Mouse (Mus musculus): ENCODE measurements at regions not wholly inside any gene's neighbourhood (a gene's known extent, or its start where the extent isn't known, plus 50 kb on each side); places are given as distances from the start of the nearest gene placed in this dataset.

DNA sequence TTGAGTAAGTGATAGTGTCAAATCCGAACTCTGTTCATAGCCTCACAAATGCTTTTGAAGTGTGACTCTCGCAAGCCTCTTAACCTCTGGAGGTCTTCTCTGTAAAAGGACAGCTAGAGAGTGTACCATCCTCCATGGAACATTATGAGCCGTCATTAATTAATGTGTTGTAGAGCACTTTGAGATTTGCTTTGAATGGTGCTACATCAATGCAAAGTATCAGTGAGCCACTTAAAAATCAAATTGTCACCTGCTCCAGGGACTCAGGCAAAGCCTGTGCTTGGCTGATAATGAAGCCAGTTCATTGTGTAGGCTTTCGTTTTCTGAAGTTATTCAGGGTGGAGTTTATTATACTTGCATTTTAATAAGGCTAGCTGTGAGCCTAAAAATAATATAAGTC is 801.8 kb upstream of the B3galt2 start:
- DNase-seq (ENCODE audit: low spot score), result no peak
- WGBS, result 65% methylated on average over 4 of the region's 4 CpGs
- no peak overlapping the region for H3K4me3 ChIP-seq (ENCODE audit: low read depth, low read length)
- H3K9ac ChIP-seq (ENCODE audit: low read depth, low read length), result no peak overlapping the region
- no peak for ATAC-seq (replicated peaks; ENCODE audit: low FRiP score)
- H3K36me3 ChIP-seq (ENCODE audit: control insufficient read depth, insufficient read depth, low read length), result no peaks in the 10 kb centered on the region
- no peaks in the 10 kb centered on the region for H3K27me3 ChIP-seq (replicated peaks; ENCODE audit: control insufficient read depth, insufficient read depth, low read length)
- H3K4me1 ChIP-seq (replicated peaks; ENCODE audit: control insufficient read depth, insufficient read depth, low read length), result no peaks in the 10 kb centered on the region
- H3K27ac ChIP-seq (ENCODE audit: low read depth, low read length), result no peak overlapping the region
- H3K9me3 ChIP-seq (ENCODE audit: control insufficient read depth, low read length), result no peaks in the 10 kb centered on the region
- no peak overlapping the region for H3K4me2 ChIP-seq

DNA sequence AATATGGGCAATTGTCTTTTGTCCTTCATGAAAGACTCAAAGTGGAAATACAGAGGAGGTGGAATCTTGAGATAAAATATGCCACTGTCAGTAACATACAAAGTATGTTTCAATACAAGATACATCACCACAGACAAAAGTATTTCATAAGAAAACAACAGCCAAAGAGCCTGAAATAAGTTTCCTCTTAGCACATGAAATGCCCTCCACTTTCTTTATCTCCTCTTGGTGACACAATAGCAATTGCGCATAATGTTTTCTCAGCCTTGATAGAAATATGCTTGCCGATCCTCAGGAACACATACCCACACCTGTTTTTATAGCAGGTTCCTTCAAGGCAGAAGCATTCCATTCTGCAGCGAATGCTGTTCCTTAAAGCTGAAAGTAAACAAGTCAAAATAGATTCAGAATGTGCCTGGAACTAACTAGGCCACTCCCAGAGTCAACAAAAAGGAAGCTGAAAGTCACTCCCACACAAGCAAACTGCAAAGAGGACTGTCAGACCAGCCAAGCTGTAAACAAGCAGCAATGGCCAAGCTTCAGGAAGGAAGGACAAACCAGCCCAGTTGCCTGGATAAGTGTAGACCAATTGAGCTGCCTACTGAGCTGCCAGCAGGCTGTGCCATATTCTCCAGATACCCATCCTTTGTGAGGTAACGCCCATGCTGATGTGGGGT is 773.3 kb upstream of the B3galt2 start:
- Histone ChIP-seq H3K4me2 (no peak overlapping the region), H3K4me1 (replicated peaks; ENCODE audit: control insufficient read depth, insufficient read depth, low read length) (no peaks in the 10 kb centered on the region), H3K27ac (ENCODE audit: low read depth, low read length) (no peak overlapping the region), H3K4me3 (ENCODE audit: low read depth, low read length) (no peak overlapping the region), H3K9me3 (ENCODE audit: control insufficient read depth, low read length) (no peaks in the 10 kb centered on the region), H3K9ac (ENCODE audit: low read depth, low read length) (no peak overlapping the region), H3K36me3 (ENCODE audit: control insufficient read depth, insufficient read depth, low read length) (no peaks in the 10 kb centered on the region), H3K27me3 (replicated peaks; ENCODE audit: control insufficient read depth, insufficient read depth, low read length) (no peaks in the 10 kb centered on the region)
- WGBS, result 77% methylated on average over 4 of the region's 4 CpGs
- DNase-seq (ENCODE audit: low spot score) (no peak), ATAC-seq (replicated peaks; ENCODE audit: low FRiP score) (no peak)

GRCm38 (mm10) chr1:142891842-142892241 is 748.6 kb upstream of the B3galt2 start:
- ATAC-seq (replicated peaks; ENCODE audit: low FRiP score) (no peak), DNase-seq (ENCODE audit: low spot score) (no peak)

GRCm38 (mm10) chr1:142893156-142893555 is 747.3 kb upstream of the B3galt2 start:
- Histone ChIP-seq H3K36me3 (ENCODE audit: control insufficient read depth, insufficient read depth, low read length) (no peaks in the 10 kb centered on the region), H3K27ac (ENCODE audit: low read depth, low read length) (no peak overlapping the region), H3K4me3 (ENCODE audit: low read depth, low read length) (no peak overlapping the region), H3K4me1 (replicated peaks; ENCODE audit: control insufficient read depth, insufficient read depth, low read length) (no peaks in the 10 kb centered on the region), H3K27me3 (replicated peaks; ENCODE audit: control insufficient read depth, insufficient read depth, low read length) (no peaks in the 10 kb centered on the region), H3K9ac (ENCODE audit: low read depth, low read length) (no peak overlapping the region), H3K9me3 (ENCODE audit: control insufficient read depth, low read length) (no peaks in the 10 kb centered on the region), H3K4me2 (no peak overlapping the region)
- ATAC-seq (replicated peaks; ENCODE audit: low FRiP score) (no peak), DNase-seq (ENCODE audit: low spot score) (no peak)
- WGBS, result 78% methylated on average over 2 of the region's 2 CpGs

More at GRCm38 (mm10) chr1:142891842-142892241, 748.6 kb upstream of the B3galt2 start:
- Histone ChIP-seq H3K36me3 (ENCODE audit: control insufficient read depth, insufficient read depth, low read length) (no peaks in the 10 kb centered on the region), H3K4me3 (ENCODE audit: low read depth, low read length) (no peak overlapping the region), H3K9me3 (ENCODE audit: control insufficient read depth, low read length) (no peaks in the 10 kb centered on the region), H3K4me1 (replicated peaks; ENCODE audit: control insufficient read depth, insufficient read depth, low read length) (no peaks in the 10 kb centered on the region), H3K4me2 (no peak overlapping the region), H3K27me3 (replicated peaks; ENCODE audit: control insufficient read depth, insufficient read depth, low read length) (no peaks in the 10 kb centered on the region), H3K9ac (ENCODE audit: low read depth, low read length) (no peak overlapping the region), H3K27ac (ENCODE audit: low read depth, low read length) (no peak overlapping the region)

- Histone ChIP-seq H3K4me1 (replicated peaks; ENCODE audit: control insufficient read depth, insufficient read depth, low read length) (no peaks in the 10 kb centered on the region), H3K4me3 (ENCODE audit: low read depth, low read length) (no peak overlapping the region), H3K4me2 (no peak overlapping the region), H3K36me3 (ENCODE audit: control insufficient read depth, insufficient read depth, low read length) (no peaks in the 10 kb centered on the region), H3K9me3 (ENCODE audit: control insufficient read depth, low read length) (no peaks in the 10 kb centered on the region), H3K27me3 (replicated peaks; ENCODE audit: control insufficient read depth, insufficient read depth, low read length) (no peaks in the 10 kb centered on the region), H3K9ac (ENCODE audit: low read depth, low read length) (no peak overlapping the region), H3K27ac (ENCODE audit: low read depth, low read length) (no peak overlapping the region)
- no peak for DNase-seq (ENCODE audit: low spot score)
- no peak for ATAC-seq (replicated peaks; ENCODE audit: low FRiP score)
Measured at GRCm38 (mm10) chr1:142894145-142894544, 746.3 kb upstream of the B3galt2 start.

- ATAC-seq (replicated peaks; ENCODE audit: low FRiP score), result no peak
- Histone ChIP-seq H3K36me3 (ENCODE audit: control insufficient read depth, insufficient read depth, low read length) (no peaks in the 10 kb centered on the region), H3K9ac (ENCODE audit: low read depth, low read length) (no peak overlapping the region), H3K27me3 (replicated peaks; ENCODE audit: control insufficient read depth, insufficient read depth, low read length) (no peaks in the 10 kb centered on the region), H3K4me3 (ENCODE audit: low read depth, low read length) (no peak overlapping the region), H3K27ac (ENCODE audit: low read depth, low read length) (no peak overlapping the region), H3K4me1 (replicated peaks; ENCODE audit: control insufficient read depth, insufficient read depth, low read length) (no peaks in the 10 kb centered on the region), H3K9me3 (ENCODE audit: control insufficient read depth, low read length) (no peaks in the 10 kb centered on the region), H3K4me2 (no peak overlapping the region)
- 63% methylated on average over 1 of the region's 1 CpGs for WGBS
- no peak for DNase-seq (ENCODE audit: low spot score)
Measured at GRCm38 (mm10) chr1:142895081-142895480, 745.4 kb upstream of the B3galt2 start.

DNA sequence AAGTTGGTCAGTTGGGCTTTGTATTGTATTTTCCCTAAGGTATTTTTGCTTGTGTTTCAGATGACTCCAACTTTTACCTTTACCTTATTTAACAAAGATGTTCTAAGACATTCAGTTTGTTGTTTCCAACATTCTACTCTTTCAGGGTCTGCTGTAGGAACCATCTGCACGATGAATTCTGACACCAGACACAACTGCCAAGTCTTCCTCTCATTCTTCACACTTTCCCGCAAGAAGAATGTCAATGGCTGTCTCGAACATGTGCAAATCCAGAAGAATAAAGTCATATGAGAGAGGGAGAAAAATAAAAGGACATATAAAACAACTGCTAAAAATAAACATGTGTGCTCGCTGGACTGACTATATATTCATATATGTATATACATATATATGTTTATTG is 730.6 kb upstream of the B3galt2 start:
- H3K4me1 ChIP-seq (replicated peaks; ENCODE audit: control insufficient read depth, insufficient read depth, low read length), result no peaks in the 10 kb centered on the region
- DNase-seq (ENCODE audit: low spot score), result no peak
- no peaks in the 10 kb centered on the region for H3K9me3 ChIP-seq (ENCODE audit: control insufficient read depth, low read length)
- ATAC-seq (replicated peaks; ENCODE audit: low FRiP score), result no peak
- no peaks in the 10 kb centered on the region for H3K36me3 ChIP-seq (ENCODE audit: control insufficient read depth, insufficient read depth, low read length)
- H3K27me3 ChIP-seq (replicated peaks; ENCODE audit: control insufficient read depth, insufficient read depth, low read length), result no peaks in the 10 kb centered on the region
- 75% methylated on average over 4 of the region's 4 CpGs for WGBS
- H3K4me3 ChIP-seq (ENCODE audit: low read depth, low read length), result no peak overlapping the region
- no peak overlapping the region for H3K4me2 ChIP-seq
- no peak overlapping the region for H3K9ac ChIP-seq (ENCODE audit: low read depth, low read length)
- H3K27ac ChIP-seq (ENCODE audit: low read depth, low read length), result no peak overlapping the region

DNA sequence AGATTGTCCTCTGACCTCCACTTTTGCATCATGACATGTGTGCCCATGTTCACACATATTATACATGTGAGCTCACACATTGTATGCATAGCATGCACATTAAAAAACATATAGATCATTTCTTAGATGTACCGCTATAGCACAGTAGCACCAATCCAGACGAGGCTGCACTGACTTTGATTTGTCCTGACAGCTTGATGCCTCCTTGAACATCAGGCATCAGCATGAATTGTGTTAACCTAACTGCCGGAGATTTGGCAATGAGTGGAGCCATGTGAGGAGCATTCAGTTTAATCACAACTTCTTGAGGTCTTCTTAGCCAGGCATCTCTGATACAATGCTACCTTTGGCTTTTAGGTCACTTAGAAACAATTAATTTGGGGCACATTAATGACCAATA is 683.8 kb upstream of the B3galt2 start:
- no peak for DNase-seq (ENCODE audit: low spot score)
- Histone ChIP-seq H3K9ac (ENCODE audit: low read depth, low read length) (no peak overlapping the region), H3K4me2 (no peak overlapping the region), H3K27ac (ENCODE audit: low read depth, low read length) (no peak overlapping the region), H3K36me3 (ENCODE audit: control insufficient read depth, insufficient read depth, low read length) (no peaks in the 10 kb centered on the region), H3K4me1 (replicated peaks; ENCODE audit: control insufficient read depth, insufficient read depth, low read length) (no peaks in the 10 kb centered on the region), H3K27me3 (replicated peaks; ENCODE audit: control insufficient read depth, insufficient read depth, low read length) (no peaks in the 10 kb centered on the region), H3K9me3 (ENCODE audit: control insufficient read depth, low read length) (no peaks in the 10 kb centered on the region), H3K4me3 (ENCODE audit: low read depth, low read length) (no peak overlapping the region)
- 88% methylated on average over 3 of the region's 3 CpGs for WGBS
- no peak for ATAC-seq (replicated peaks; ENCODE audit: low FRiP score)

DNA sequence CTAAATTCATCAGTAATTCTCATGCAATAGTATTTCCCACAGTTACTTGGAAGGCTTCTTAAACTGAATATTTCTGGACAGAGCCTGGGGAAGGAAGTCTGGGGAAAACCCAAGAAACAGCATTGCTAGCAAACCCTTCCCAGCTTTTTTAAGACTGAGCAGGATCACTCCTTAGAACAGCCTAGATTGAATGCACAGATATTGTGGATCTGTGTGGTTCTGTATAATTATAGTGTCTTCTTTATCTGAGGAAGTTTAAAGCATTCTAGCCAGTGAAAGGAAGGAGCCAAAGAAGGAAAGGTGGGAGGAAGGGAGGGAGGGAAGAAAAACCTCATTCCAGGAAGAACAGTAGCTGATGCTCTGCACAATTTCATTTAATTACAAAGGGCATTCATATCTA is 669.0 kb upstream of the B3galt2 start:
- Histone ChIP-seq H3K9me3 (ENCODE audit: control insufficient read depth, low read length) (no peaks in the 10 kb centered on the region), H3K4me2 (no peak overlapping the region), H3K9ac (ENCODE audit: low read depth, low read length) (no peak overlapping the region), H3K27me3 (replicated peaks; ENCODE audit: control insufficient read depth, insufficient read depth, low read length) (no peaks in the 10 kb centered on the region), H3K4me1 (replicated peaks; ENCODE audit: control insufficient read depth, insufficient read depth, low read length) (no peaks in the 10 kb centered on the region), H3K4me3 (ENCODE audit: low read depth, low read length) (no peak overlapping the region), H3K27ac (ENCODE audit: low read depth, low read length) (no peak overlapping the region), H3K36me3 (ENCODE audit: control insufficient read depth, insufficient read depth, low read length) (no peaks in the 10 kb centered on the region)
- no peak for ATAC-seq (replicated peaks; ENCODE audit: low FRiP score)
- no peak for DNase-seq (ENCODE audit: low spot score)

All from liver, embryonic 11.5 days (tissue).